8 mouse cellular contexts compared by ENCODE assay signal in genomic region chr12:111906309-111906875, GRCm38 (mm10). TPM values are rescaled to one million over a fixed set of nuclear protein-coding genes. Genes with fewer than 3 reads are reported as not detected.
A peak's percentile ranks its signal among the peaks of the same experiment; 100 is the strongest.
DNase-seq lines count a peak whose midpoint lies in the region; ATAC-seq lines count a peak whose summit lies in the region.

No protein-coding gene starts in this region.

- no peaks in the 10 kb centered on the region for H3K9me3 ChIP-seq in hindbrain, embryonic 10.5 days
- H3K9me3 ChIP-seq in liver, embryonic 16.5 days (replicated peaks; ENCODE audit: control insufficient read depth, low read length): no peaks in the 10 kb centered on the region

- H3K27ac ChIP-seq in hindbrain, embryonic 10.5 days: no peak overlapping the region
- H3K27ac ChIP-seq in liver, embryonic 16.5 days (ENCODE audit: low read length): no peak overlapping the region

- peak overlapping the region; percentile 98 for H3K4me2 ChIP-seq in liver, embryonic 16.5 days (ENCODE audit: low read depth, low read length)

- peak; percentile 39 for DNase-seq in heart, adult 11 months
- DNase-seq in heart, postnatal 25 days (ENCODE audit: low spot score): no peak
- peak; percentile 38 for DNase-seq in A20 (ENCODE audit: low read depth, low spot score)
- DNase-seq in hindbrain, embryonic 10.5 days (ENCODE audit: low spot score): no peak
- DNase-seq in spleen, postnatal 14 days (ENCODE audit: low spot score in 2 of 2): no peak
- no peak for DNase-seq in urinary bladder, adult 2 months (ENCODE audit: low spot score)

- intact Hi-C loops in heart, postnatal 25 days (cut with DNase I): loop anchor here (5.0 kb wide), 1 partner anchor 41 kb away; no protein-coding TSS in a partner anchor

- peak overlapping the region; percentile 80; the same call in 1 of the 2 replicates for H3K4me3 ChIP-seq in hindbrain, embryonic 10.5 days
- H3K4me3 ChIP-seq in liver, embryonic 16.5 days (ENCODE audit: low read depth, low read length): peak overlapping the region; percentile 79

- peaks cover 17% of the 10 kb centered on the region for H3K4me1 ChIP-seq in hindbrain, embryonic 10.5 days (replicated peaks)
- H3K4me1 ChIP-seq in liver, embryonic 16.5 days (ENCODE audit: control insufficient read depth, low read depth, low read length): peaks cover 22% of the 10 kb centered on the region

- 60% methylated on average over 5 of the region's 5 CpGs for WGBS in hindbrain, embryonic 10.5 days
- 21% methylated on average over 5 of the region's 5 CpGs for WGBS in liver, embryonic 16.5 days (ENCODE audit: insufficient replicate concordance)

- peaks cover 70% of the 10 kb centered on the region for H3K27me3 ChIP-seq in hindbrain, embryonic 10.5 days (ENCODE audit: insufficient read depth, poor library complexity, severe bottlenecking)
- H3K27me3 ChIP-seq in liver, embryonic 16.5 days (ENCODE audit: control insufficient read depth, insufficient read depth, low read depth, low read length): no peaks in the 10 kb centered on the region

- H3K9ac ChIP-seq in liver, embryonic 16.5 days (ENCODE audit: low read depth, low read length): no peak overlapping the region

- no peaks in the 10 kb centered on the region for H3K36me3 ChIP-seq in hindbrain, embryonic 10.5 days
- no peaks in the 10 kb centered on the region for H3K36me3 ChIP-seq in liver, embryonic 16.5 days (ENCODE audit: control insufficient read depth, insufficient read depth)

- ATAC-seq in liver, embryonic 16.5 days (ENCODE audit: low read depth): no peak
- ATAC-seq in CD4-positive, CD25-positive, alpha-beta regulatory T cell, adult 4 months: no peak

RNA-seq across cellular contexts. Expression of gene Ppp1r13b, which starts 1.5 kb away (rescaled TPM):
- 10 to 100 TPM; 17.4 to 19.1 TPM for total RNA-seq in heart, postnatal 25 days (2021)
- polyA plus RNA-seq in hindbrain, embryonic 10.5 days (2016; fragmentation: Nextera tagmentation; extraction: Ambion mirVana): 4.5 and 6.2 TPM in 2 replicates
- 1.4 and 1.9 TPM in 2 replicates for polyA plus RNA-seq in liver, embryonic 16.5 days (2015; fragmentation: Nextera tagmentation; extraction: Ambion mirVana)
- 10 to 100 TPM; 10.7 to 15.1 TPM for polyA plus RNA-seq in CD4-positive, CD25-positive, alpha-beta regulatory T cell, adult 4 months (2017; shearing (Covaris generic))
- polyA plus RNA-seq in urinary bladder, adult 2 months (2012; rRNA removed): 16.6 and 24.9 TPM in 2 replicates

Comparison
In these comparisons a context has a peak if more than half of its experiments do, and no peak if none do; other contexts are left out.
1. DNase-seq: peak in heart, adult 11 months (single experiment) and A20 (single experiment); none in heart, postnatal 25 days (single experiment), hindbrain, embryonic 10.5 days (single experiment), spleen, postnatal 14 days (0 of 2) and urinary bladder, adult 2 months (single experiment).